Mouse (Mus musculus): ENCODE measurements at regions not wholly inside any gene's neighbourhood (a gene's known extent, or its start where the extent isn't known, plus 50 kb on each side); places are given as distances from the start of the nearest gene placed in this dataset.

DNA sequence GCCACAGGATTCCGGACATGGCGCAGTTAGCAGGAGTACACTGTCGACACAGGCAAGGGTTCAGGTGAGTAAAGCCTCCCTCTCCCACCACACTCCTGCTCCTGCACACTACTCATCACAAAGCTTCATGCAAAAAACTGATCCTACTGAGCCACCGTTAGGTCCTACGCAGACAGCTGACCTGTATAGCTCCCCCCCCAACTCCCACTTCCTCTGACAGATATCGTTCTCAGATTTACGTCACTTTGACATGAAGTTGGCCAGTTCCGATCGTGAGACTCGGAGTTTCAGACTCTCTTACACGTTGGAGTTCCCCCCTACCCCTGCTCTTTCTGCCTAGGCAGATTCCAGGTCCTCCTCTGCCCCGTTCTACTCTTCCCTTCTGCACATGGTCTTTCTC lies 91.6 kb upstream of the Tmc1 start:
- no peaks in the 10 kb centered on the region for H3K36me3 ChIP-seq (replicated peaks; ENCODE audit: control insufficient read depth, insufficient read depth, low read depth)
- H3K27me3 ChIP-seq (ENCODE audit: control insufficient read depth, insufficient read depth, low read length): no peaks in the 10 kb centered on the region
- no peak for DNase-seq (ENCODE audit: low read depth in 3 of 3, low spot score in 3 of 3)
- no peaks in the 10 kb centered on the region; a peak in 1 of 4 replicates for H3K4me1 ChIP-seq (replicated peaks; ENCODE audit: control insufficient read depth in 2 of 2, insufficient read depth in 2 of 2, low read length in 1 of 2)
- H3K9me3 ChIP-seq (ENCODE audit: control insufficient read depth, low read length): no peaks in the 10 kb centered on the region
- H3K4me3 ChIP-seq (ENCODE audit: insufficient read depth in 1 of 2, low read depth in 2 of 2, low read length in 2 of 2): no peak overlapping the region
- no peak overlapping the region for H3K9ac ChIP-seq (replicated peaks)
- no peak for TF ChIP-seq CTCF (IDR thresholded peaks at IDR 0.05; ENCODE audit: low read depth)
- TF ChIP-seq EP300 (IDR thresholded peaks at IDR 0.05; ENCODE audit: low read depth): no peak
- H3K27ac ChIP-seq: no peak overlapping the region
- 48% methylated on average over 12 of the region's 12 CpGs for WGBS (ENCODE audit: insufficient replicate concordance)
- H3K4me2 ChIP-seq (ENCODE audit: low read depth): no peak overlapping the region
- ATAC-seq (ENCODE audit: insufficient read depth): no peak

DNA sequence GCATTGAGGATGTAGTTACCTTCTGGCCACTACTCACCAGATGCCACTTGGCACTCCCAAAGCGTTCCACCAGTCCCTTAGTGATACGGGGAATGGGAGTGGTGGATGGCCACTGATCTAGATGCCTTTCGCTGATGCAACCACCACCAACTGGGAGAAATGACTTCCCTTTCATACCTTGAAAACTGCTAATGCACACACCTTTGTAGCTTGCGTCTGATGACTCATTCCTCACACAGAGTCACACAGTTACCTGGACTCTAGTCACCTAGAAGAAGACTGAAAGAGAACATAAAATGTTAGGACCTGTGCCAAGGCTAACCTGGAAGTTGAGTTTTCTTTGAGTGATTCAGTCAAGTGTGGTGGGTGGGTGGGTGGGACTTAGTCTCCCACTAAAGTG lies 90.0 kb upstream of the Tmc1 start:
- Histone ChIP-seq H3K4me1 (replicated peaks; ENCODE audit: control insufficient read depth in 2 of 2, insufficient read depth in 2 of 2, low read length in 1 of 2) (no peaks in the 10 kb centered on the region), H3K9ac (replicated peaks) (no peak overlapping the region), H3K4me2 (ENCODE audit: low read depth) (no peak overlapping the region), H3K27me3 (ENCODE audit: control insufficient read depth, insufficient read depth, low read length) (no peaks in the 10 kb centered on the region), H3K4me3 (ENCODE audit: insufficient read depth in 1 of 2, low read depth in 2 of 2, low read length in 2 of 2) (no peak overlapping the region), H3K36me3 (replicated peaks; ENCODE audit: control insufficient read depth, insufficient read depth, low read depth) (no peaks in the 10 kb centered on the region), H3K27ac (no peak overlapping the region), H3K9me3 (ENCODE audit: control insufficient read depth, low read length) (no peaks in the 10 kb centered on the region)
- DNase-seq (ENCODE audit: low read depth in 3 of 3, low spot score in 3 of 3) (no peak), ATAC-seq (ENCODE audit: insufficient read depth) (no peak)
- TF ChIP-seq CTCF (IDR thresholded peaks at IDR 0.05; ENCODE audit: low read depth): no peak
- TF ChIP-seq EP300 (IDR thresholded peaks at IDR 0.05; ENCODE audit: low read depth): no peak
- WGBS (ENCODE audit: insufficient replicate concordance): 79% methylated on average over 4 of the region's 4 CpGs

DNA sequence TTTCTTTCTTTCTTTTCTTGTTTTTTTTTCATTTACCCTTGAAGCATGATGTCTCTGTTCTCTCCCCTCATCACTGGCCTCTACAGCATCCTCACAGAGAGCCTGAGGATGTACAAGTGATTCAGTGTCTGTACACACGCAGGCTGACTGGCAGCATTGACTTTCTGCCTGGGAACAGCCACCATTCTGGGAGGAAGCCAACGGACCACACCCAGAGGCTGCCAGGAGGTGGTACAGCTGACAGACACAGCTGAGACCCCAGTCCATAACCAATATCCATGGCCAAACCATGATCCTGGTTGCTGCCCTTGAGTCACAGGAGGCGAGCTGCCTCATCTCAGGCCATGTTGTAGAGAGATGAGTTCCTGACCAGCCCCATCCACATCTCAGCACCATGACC lies 88.5 kb upstream of the Tmc1 start:
- no peak for DNase-seq (ENCODE audit: low read depth in 3 of 3, low spot score in 3 of 3)
- ATAC-seq (ENCODE audit: insufficient read depth): no peak
- H3K27me3 ChIP-seq (ENCODE audit: control insufficient read depth, insufficient read depth, low read length): no peaks in the 10 kb centered on the region
- no peaks in the 10 kb centered on the region for H3K9me3 ChIP-seq (ENCODE audit: control insufficient read depth, low read length)
- TF ChIP-seq CTCF (IDR thresholded peaks at IDR 0.05; ENCODE audit: low read depth): no peak
- no peak for TF ChIP-seq EP300 (IDR thresholded peaks at IDR 0.05; ENCODE audit: low read depth)
- no peak overlapping the region for H3K4me3 ChIP-seq (ENCODE audit: insufficient read depth in 1 of 2, low read depth in 2 of 2, low read length in 2 of 2)
- H3K4me2 ChIP-seq (ENCODE audit: low read depth): no peak overlapping the region
- no peaks in the 10 kb centered on the region for H3K36me3 ChIP-seq (replicated peaks; ENCODE audit: control insufficient read depth, insufficient read depth, low read depth)
- H3K27ac ChIP-seq: no peak overlapping the region
- peaks cover 0 to 4% of the 10 kb centered on the region in 2 experiments; a peak in 1 of 4 replicates for H3K4me1 ChIP-seq (replicated peaks; ENCODE audit: control insufficient read depth in 2 of 2, insufficient read depth in 2 of 2, low read length in 1 of 2)
- no peak overlapping the region for H3K9ac ChIP-seq (replicated peaks)
- WGBS (ENCODE audit: insufficient replicate concordance): 51% methylated on average over 3 of the region's 3 CpGs

DNA sequence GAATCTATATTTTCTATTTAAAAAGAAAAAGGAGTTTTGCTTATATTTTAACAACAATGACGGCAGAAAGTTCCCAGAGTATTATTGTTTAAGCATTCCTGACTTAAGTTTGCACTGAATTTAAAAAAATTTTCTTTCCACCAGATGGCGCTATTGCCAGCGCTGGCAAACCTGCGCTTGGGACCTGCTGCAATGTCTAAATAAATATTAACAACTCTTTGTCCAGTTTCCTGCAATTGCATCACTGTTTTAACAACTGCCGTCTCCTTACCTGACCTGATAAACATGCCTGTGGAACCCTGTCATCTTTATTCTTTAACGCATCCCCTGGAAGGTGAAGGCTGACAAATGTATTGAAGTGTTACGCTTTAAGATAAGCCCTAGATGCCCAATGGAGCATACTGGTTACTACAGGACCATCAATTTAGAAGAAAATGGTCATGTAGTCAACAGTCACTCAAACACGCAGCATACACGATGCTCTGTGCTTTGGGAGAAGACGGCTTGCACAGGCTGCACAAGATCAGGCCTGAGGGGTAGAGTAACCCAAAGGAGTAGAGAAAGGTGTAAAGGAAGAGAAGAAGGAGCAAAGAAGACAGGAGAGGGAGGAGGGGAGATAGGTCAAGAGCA lies 83.6 kb upstream of the Tmc1 start:
- WGBS (ENCODE audit: insufficient replicate concordance): 30% methylated on average over 10 of the region's 10 CpGs
- peak; percentile 68 for TF ChIP-seq CTCF (IDR thresholded peaks at IDR 0.05; ENCODE audit: low read depth)
- TF ChIP-seq EP300 (IDR thresholded peaks at IDR 0.05; ENCODE audit: low read depth): no peak
- peak in 2 of 3 experiments; percentile 18 to 33 for DNase-seq (ENCODE audit: low read depth in 3 of 3, low spot score in 3 of 3)
- H3K4me3 ChIP-seq (ENCODE audit: insufficient read depth in 1 of 2, low read depth in 2 of 2, low read length in 2 of 2): no peak overlapping the region
- no peaks in the 10 kb centered on the region for H3K36me3 ChIP-seq (replicated peaks; ENCODE audit: control insufficient read depth, insufficient read depth, low read depth)
- H3K9me3 ChIP-seq (ENCODE audit: control insufficient read depth, low read length): no peaks in the 10 kb centered on the region
- no peaks in the 10 kb centered on the region for H3K27me3 ChIP-seq (ENCODE audit: control insufficient read depth, insufficient read depth, low read length)
- peaks cover 0 to 14% of the 10 kb centered on the region in 2 experiments; a peak in 2 of 4 replicates for H3K4me1 ChIP-seq (replicated peaks; ENCODE audit: control insufficient read depth in 2 of 2, insufficient read depth in 2 of 2, low read length in 1 of 2)
- no peak; the same call in 1 of the 2 replicates for ATAC-seq (ENCODE audit: insufficient read depth)
- H3K4me2 ChIP-seq (ENCODE audit: low read depth): no peak overlapping the region
- no peak overlapping the region for H3K27ac ChIP-seq
- H3K9ac ChIP-seq (replicated peaks): no peak overlapping the region

DNA sequence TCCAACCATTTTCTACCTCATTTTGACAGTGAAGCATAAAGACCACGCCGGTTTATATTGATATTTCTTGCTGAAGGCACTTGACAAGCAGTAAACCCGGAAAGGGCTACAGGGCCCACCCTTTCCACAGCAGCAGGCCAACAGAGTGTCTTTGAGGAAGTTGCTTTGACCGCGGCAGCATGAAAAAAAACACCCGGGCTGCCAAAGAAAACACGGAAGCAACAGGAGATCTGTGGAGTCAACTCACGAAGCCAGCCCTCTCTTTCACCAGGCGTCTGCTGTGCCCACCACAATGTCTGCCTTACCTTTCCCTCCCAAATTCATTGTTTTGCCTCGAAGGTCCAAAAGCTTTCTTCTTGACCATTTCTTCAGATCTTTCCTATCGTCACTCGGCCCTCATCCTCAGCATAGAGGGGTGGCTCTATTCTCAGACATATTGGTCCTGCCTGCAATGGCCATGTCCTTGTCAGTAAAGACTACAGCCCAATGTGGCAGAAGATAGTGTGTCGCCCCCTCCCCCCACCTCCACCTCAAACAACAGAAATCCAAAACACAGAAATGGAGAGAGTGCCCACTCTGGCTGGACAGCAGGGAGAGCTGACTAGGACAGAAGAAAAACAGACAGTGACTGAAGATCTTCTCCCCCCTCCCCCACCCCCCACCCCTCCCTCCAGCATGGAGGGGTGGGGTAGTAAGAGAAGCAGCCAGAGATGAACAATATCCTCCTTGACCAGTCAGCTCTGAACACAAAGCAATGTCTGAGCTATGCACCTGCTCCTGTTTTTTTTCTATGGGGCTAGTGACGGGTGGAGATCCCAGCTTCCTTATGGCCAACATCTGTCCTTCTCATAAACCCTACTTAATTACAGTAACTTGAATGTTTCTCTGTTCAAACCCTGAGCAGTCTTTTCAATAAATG lies 82.8 kb upstream of the Tmc1 start:
- H3K4me2 ChIP-seq (ENCODE audit: low read depth): no peak overlapping the region
- DNase-seq (ENCODE audit: low read depth in 3 of 3, low spot score in 3 of 3) (peak in 1 of 3 experiments; percentile 26), ATAC-seq (ENCODE audit: insufficient read depth) (peak; percentile 25; the same call in 1 of the 2 replicates)
- H3K27ac ChIP-seq: no peak overlapping the region
- no peaks in the 10 kb centered on the region for H3K27me3 ChIP-seq (ENCODE audit: control insufficient read depth, insufficient read depth, low read length)
- H3K9ac ChIP-seq (replicated peaks): no peak overlapping the region
- 13% methylated on average over 14 of the region's 14 CpGs for WGBS (ENCODE audit: insufficient replicate concordance)
- H3K36me3 ChIP-seq (replicated peaks; ENCODE audit: control insufficient read depth, insufficient read depth, low read depth): no peaks in the 10 kb centered on the region
- H3K9me3 ChIP-seq (ENCODE audit: control insufficient read depth, low read length): no peaks in the 10 kb centered on the region
- TF ChIP-seq CTCF (IDR thresholded peaks at IDR 0.05; ENCODE audit: low read depth) (no peak), EP300 (IDR thresholded peaks at IDR 0.05; ENCODE audit: low read depth) (no peak)
- H3K4me3 ChIP-seq (ENCODE audit: insufficient read depth in 1 of 2, low read depth in 2 of 2, low read length in 2 of 2): no peak overlapping the region
- H3K4me1 ChIP-seq (replicated peaks; ENCODE audit: control insufficient read depth in 2 of 2, insufficient read depth in 2 of 2, low read length in 1 of 2): peaks cover 0 to 14% of the 10 kb centered on the region in 2 experiments; a peak in 2 of 4 replicates
